Mouse (Mus musculus) megakaryocyte-erythroid progenitor cell, adult 5-6 weeks (primary cell): ENCODE data around the gene Col13a1. TPM values are rescaled to one million over a fixed set of nuclear protein-coding genes. Genes with fewer than 3 reads are reported as not detected.

Source experiments
- ATAC-seq: replicated peaks from 2 replicates; pipeline ENCODE4 v1.8.0; 2016; ENCODE audit warnings: mild to moderate bottlenecking, inconsistent platforms; ENCODE audit not compliant: severe bottlenecking, poor library complexity, low FRiP score, low TSS enrichment
- total RNA-seq, 2 experiments: library from RNA; stranded (forward) in 1 of 2; stranded (reverse) in 1 of 2; fragments of 200-1000, 215-1000 nt in 1 of 2; fragments of >200 nt in 1 of 2; fragmentation: Nextera tagmentation in 1 of 2; gene quantifications; 2 replicates each; pipeline ENCODE4 v1.2.3; 2014 to 2017

Gene Col13a1
- total RNA-seq, 2 experiments from 2014 or later = not detected

- no peak for ATAC-seq
These were observed 190.4 kb downstream of the Col13a1 start for GRCm38 (mm10) chr10:61788499-61788898.

Other genes with a start within 250 kb of the Col13a1 start
- not detected in 2 replicates for gene H2afy2, start 195.0 kb downstream of the Col13a1 start, total RNA-seq (2014; fragmentation: Nextera tagmentation)
- gene H2afy2, start 195.0 kb downstream of the Col13a1 start, total RNA-seq (2017) = not detected in 2 replicates
- gene Neurog3, start 154.0 kb upstream of the Col13a1 start, total RNA-seq (2014; fragmentation: Nextera tagmentation) = not detected in 2 replicates
- not detected in 2 replicates for gene Neurog3, start 154.0 kb upstream of the Col13a1 start, total RNA-seq (2017)
- gene Fam241b, start 164.8 kb upstream of the Col13a1 start, total RNA-seq (2014; fragmentation: Nextera tagmentation) = 0.28 TPM in 1 of 2 replicates, not detected in the other
- 0.14 TPM in 1 of 2 replicates, not detected in the other for gene Fam241b, start 164.8 kb upstream of the Col13a1 start, total RNA-seq (2017)